Mouse (Mus musculus): ENCODE results near the gene Mbd5. TPM values are rescaled to one million over a fixed set of nuclear protein-coding genes. Genes with fewer than 3 reads are reported as not detected.

The Mbd5 gene
- polyA plus RNA-seq (2017; shearing (Covaris generic)): 52.0 TPM

GRCm38 (mm10) chr2:48948841-48949584, at the start of gene Mbd5:
TSS of gene Mbd5 (plus strand) at chr2:48949508.

GRCm38 (mm10) chr2:48950252-48950315, 776 bp downstream of the Mbd5 start, which contains the start of gene Orc4:
TSS of gene Orc4 (minus strand) at chr2:48950277.

Other genes starting within 250 kb of the Mbd5 start
- gene Acvr2a, start 135.4 kb upstream of the Mbd5 start, polyA plus RNA-seq (2017; shearing (Covaris generic)): 1.7 TPM
- gene Orc4, start 769 bp downstream of the Mbd5 start, polyA plus RNA-seq (2017; shearing (Covaris generic)): 150 TPM

Measured in CD4-positive, CD25-positive, alpha-beta regulatory T cell, adult 9 weeks (primary cell).